Mouse (Mus musculus) adrenal gland, postnatal 25 days (tissue): ENCODE measurements at regions not wholly inside any gene's neighbourhood (a gene's known extent, or its start where the extent isn't known, plus 50 kb on each side); places are given as distances from the start of the nearest gene placed in this dataset.

Experiments
- DNase-seq: peaks from one replicate; pipeline ENCODE4 v3.0.0; 2021; ENCODE audit warnings: mixed read lengths
- microRNA-seq, 2 experiments: library from miRNA; unstranded; fragments of <30 nt; microRNA quantifications; one replicate each; pipeline ENCODE4 v1.2.0; 2021

DNA sequence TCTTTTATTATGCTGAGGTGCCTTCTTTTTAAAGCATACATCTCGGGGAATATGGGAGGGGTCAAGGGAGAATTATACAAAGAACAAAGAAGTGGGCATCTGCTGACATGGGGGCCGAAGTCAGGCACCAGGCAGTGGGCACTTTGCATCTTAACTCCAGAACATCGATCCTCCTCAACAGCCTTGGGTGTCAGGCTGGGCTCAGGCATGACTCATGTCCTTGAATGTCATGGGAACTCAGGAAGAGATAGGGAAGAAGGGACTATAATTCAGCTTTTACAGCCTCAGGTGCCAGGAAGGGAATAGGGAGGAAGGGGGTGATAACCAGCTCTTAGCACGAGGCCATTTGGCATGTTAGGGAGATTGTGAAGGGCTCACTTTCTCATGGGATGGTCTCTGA is 85.6 kb upstream of the Ptprz1 start:
- DNase-seq = peak; percentile 38

DNA sequence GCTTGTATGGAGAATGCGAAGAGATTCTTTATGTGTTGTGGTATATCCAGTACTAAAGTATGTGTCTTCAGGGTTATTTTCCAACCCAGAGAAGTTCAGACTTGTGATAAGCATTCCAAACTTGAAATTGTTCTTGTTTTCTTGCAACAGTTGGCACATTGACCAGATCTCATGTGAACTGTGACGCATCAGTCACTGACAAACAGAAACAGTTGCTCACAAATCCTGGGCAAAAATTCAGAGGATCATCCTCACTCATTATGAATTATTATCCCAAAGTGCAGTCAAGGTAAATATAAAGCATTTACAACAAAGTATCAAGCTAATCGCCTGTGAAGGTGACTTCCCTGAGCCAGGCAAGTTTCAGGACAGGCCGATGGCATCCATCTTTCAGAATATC is 83.5 kb upstream of the Ptprz1 start:
- peak; percentile 2 for DNase-seq

DNA sequence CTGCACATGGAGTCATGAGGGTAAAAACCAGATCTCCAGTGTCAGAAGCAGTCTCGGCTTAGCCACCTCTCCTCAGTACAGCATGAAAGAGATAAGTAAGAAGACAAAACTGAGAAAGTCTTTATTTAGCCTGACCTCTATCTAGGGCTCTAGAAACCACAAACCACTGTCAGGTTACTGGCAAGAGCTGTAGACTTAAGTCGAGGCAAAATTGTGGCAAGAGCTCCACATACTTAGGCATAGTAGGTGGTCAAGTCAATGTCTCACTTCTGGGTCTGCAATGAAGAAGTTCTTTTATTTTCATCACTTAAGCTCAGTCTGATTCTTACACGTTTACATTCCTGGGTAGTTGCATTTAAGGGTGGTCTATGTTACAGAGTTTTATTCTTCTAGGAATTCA is 82.7 kb upstream of the Ptprz1 start:
- no peak for DNase-seq

DNA sequence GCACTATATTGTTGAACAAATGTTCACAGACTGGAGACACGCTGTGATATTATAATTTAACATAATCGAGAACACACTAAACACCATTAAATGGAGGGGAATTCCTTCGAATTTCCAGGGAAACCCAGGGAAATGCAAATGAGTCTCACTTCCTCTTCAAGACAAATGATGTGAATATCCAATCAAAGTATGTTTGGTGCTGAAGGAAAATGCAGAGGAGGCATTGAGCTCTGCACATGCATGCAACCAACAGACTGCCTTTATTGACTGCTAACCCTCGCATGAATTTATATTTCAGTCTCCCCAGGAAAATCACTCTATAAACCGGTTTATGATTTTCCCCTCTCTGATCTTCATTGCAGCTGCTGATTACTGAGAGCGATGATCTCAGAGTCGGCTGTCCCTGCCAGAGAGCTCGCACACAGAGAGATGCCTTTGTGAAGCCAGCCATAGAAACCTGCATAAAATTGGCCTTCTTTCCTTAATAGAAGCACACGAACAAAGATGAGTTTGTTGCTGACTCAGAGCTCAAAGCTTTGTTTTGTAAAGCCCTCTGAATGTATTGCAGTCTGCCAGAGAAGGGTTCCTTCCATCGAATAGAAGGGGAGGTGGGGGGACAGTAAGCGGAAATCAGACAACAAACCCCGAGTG is 81.1 kb upstream of the Ptprz1 start:
- DNase-seq = peak; percentile 10

DNA sequence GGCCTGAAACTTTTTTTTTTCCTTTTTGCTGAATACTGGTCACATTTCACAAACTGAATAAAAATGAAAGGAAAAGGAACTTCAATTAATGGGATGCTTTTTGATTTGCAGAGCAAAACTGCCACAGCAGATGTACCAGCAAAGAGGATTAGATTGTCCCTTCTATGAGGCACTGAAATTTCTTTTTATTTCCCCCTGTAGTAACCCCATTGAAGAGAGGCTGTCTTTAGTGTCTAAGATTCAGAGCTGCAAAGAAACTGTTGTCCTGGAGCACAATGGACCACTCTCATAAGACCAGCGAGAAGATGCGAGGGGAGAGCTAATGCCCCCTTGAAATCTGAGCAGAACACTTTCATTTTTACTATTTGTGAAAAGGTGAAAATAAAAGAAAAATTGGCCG is 80.5 kb upstream of the Ptprz1 start:
- DNase-seq = no peak

DNA sequence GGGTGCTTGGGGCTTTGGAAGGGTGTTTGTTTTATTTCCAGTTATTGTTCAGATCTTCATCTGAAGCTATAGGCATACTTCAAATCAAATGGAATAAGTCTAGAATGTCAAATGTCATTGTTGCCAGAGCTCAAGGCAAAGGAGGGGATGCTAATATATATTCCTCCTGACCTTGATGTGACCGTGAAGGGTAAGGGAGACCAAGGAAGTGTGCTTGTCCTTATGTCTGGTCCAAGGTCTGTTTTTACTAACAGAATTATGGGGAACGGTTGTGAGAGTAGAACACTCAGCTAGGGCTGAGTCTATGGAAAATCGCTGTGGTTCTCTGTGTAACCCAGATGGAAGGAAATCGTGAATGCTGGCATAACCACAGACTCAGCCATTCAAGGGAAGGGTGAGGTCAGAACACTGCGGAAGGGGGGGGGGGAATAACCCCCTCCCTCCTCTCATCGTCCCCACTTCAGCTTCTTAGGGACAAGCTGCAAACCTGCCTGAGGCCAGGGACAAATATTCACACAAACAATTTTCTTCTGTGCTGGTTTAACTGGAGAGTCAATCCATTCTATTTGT is 79.9 kb upstream of the Ptprz1 start:
- DNase-seq = no peak

DNA sequence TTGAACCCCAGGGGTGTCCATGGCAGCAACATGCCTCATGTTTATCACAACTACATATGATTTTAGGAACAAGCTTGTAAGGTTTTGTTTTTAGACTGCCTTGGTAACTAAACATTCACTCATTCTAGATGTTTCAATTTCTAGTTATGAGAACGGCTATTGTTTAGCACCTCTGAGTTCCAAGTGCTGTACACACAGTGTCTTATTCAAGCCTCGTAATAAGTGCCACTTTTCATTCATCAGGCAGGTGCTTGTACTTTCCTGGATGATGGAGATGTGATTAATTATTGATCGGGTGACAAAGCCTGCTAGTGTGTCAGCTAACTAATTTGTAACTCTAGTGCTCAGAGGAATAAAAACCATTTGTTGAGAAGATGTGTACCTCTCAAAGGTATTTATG is 73.4 kb upstream of the Ptprz1 start:
- no peak for DNase-seq

DNA sequence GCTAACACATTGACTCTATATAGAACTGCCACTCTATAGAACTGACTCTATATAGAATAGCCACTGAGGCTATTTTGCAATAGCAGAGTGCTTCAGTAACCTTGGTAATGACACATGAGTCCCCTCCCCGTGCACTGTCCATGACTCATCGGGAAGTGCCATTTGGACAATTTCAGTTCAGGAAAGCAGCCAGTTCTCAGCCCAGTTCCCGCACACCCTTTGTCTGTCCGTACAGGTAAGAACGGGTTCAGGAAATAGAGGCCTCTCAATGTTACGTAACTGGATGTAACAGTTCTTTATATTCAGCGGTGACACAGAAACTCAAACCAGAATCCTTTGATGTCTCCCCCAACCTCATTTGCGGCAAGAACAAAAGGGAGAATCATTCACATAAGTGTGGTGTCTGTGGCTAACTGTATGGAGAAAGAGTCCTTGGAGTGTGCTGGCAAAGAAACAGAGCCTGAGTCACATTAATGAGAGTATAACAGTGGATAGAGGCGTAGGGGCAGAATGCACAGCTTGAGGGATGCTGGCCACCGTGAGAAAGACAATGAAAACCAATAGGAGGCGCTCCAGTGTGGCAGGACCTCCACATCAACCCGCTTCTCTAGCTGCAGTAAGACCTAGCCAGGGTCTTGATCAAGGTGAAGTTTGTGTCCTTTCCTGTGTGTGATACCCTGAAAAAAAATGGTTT is 72.8 kb upstream of the Ptprz1 start:
- DNase-seq = peak; percentile 39

DNA sequence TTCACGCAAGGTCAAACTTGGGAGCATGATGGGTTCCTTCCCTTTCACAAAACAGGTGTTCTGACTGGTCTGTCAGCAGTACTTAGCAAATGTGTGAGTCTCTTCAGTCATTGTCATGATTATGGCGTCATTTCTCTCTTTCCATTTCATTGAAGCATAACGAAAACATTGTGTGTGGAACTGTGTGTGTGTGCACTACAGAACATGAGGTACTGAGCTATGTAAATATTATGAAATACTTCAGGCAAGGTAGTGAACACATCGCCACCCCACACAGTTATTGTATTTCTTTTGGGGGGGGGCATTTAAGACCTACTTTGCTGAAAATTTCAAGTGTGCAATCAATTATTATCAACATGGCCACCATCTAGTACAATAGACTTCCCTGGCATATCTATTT is 71.4 kb upstream of the Ptprz1 start:
- no peak for DNase-seq

DNA sequence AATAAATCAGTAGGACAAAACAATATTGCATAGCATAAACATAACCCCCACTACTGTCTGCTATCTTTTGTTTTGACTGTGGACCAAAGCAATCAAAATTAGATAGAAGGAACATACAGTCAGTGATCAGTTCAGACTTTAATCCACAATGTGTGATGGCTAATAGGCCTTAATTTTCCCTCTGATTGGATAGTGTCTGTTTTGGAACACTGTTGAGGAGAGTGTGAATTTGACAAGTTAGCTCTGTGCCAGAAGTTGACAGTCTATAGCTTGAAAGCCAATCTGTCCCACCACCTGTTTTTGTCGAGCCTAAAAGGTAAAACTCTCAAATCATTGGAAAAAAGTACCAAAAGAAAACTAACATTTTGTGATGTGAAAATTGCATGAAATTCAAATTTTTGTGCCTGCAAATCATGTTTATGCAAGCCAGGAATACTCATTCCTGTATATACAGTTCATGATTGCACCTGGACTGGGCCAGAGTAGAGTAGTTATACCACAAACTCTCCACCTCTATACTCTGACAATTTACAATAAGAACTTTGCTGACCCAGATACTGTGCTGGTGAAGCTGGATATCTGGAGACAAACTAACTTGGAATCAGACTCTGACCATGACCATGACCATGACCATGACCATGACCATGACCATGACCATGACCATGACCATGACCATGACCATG is 50.1 kb upstream of the Ptprz1 start:
- no peak for DNase-seq

Small RNAs in the stretch of these regions (microRNA-seq; reads per million reads assigned to microRNA genes)
- gene Gm25942 = 0 reads per million in 2 experiments
